Mouse (Mus musculus): Measurements from ENCODE around the gene Ivns1abp.
"Not testable (repeated sequence)": the region's sequence is repeated elsewhere in the genome, so short reads cannot be mapped to it uniquely, and the experiment has no call there.

Ivns1abp gene

GRCm38 (mm10) chr1:151344283-151345108 lies at the start of gene Ivns1abp:
Ivns1abp (plus strand) TSS chr1:151344477.
- DNase-seq, result peak; percentile 99

GRCm38 (mm10) chr1:151295486-151295885 lies 48.8 kb upstream of the Ivns1abp start:
- DNase-seq, result no peak

- no peak for DNase-seq
Measured at GRCm38 (mm10) chr1:151296621-151297020, 47.7 kb upstream of the Ivns1abp start.

- no peak for DNase-seq
Measured at GRCm38 (mm10) chr1:151297025-151297424, 47.3 kb upstream of the Ivns1abp start.

- DNase-seq, result no peak
Measured at GRCm38 (mm10) chr1:151297596-151297995, 46.7 kb upstream of the Ivns1abp start.

- DNase-seq, result no peak
Measured at GRCm38 (mm10) chr1:151301456-151301855, 42.8 kb upstream of the Ivns1abp start.

GRCm38 (mm10) chr1:151301904-151302303 lies 42.4 kb upstream of the Ivns1abp start:
- DNase-seq, result no peak

GRCm38 (mm10) chr1:151303265-151303664 lies 41.0 kb upstream of the Ivns1abp start:
- no peak for DNase-seq

- DNase-seq, result not testable (repeated sequence)
Measured at GRCm38 (mm10) chr1:151305001-151305400, 39.3 kb upstream of the Ivns1abp start.

- DNase-seq, result no peak
Measured at GRCm38 (mm10) chr1:151307059-151307458, 37.2 kb upstream of the Ivns1abp start.

GRCm38 (mm10) chr1:151307821-151308220 lies 36.5 kb upstream of the Ivns1abp start:
- DNase-seq, result no peak

GRCm38 (mm10) chr1:151308508-151308907 lies 35.8 kb upstream of the Ivns1abp start:
- no peak for DNase-seq

- no peak for DNase-seq
Measured at GRCm38 (mm10) chr1:151310511-151310910, 33.8 kb upstream of the Ivns1abp start.

- DNase-seq, result no peak
Measured at GRCm38 (mm10) chr1:151311379-151311778, 32.9 kb upstream of the Ivns1abp start.

GRCm38 (mm10) chr1:151319267-151319666 lies 25.0 kb upstream of the Ivns1abp start:
- DNase-seq, result no peak

GRCm38 (mm10) chr1:151320408-151320807 lies 23.9 kb upstream of the Ivns1abp start:
- no peak for DNase-seq

- no peak for DNase-seq
Measured at GRCm38 (mm10) chr1:151325328-151325727, 18.9 kb upstream of the Ivns1abp start.

- DNase-seq, result no peak
Measured at GRCm38 (mm10) chr1:151328341-151329097, 15.8 kb upstream of the Ivns1abp start.

- DNase-seq, result no peak
Measured at GRCm38 (mm10) chr1:151329601-151330000, 14.7 kb upstream of the Ivns1abp start.

GRCm38 (mm10) chr1:151332819-151333218 lies 11.5 kb upstream of the Ivns1abp start:
- DNase-seq, result no peak

- no peak for DNase-seq
Measured at GRCm38 (mm10) chr1:151338234-151338633, 6.0 kb upstream of the Ivns1abp start.

- DNase-seq, result no peak
Measured at GRCm38 (mm10) chr1:151338941-151339340, 5.3 kb upstream of the Ivns1abp start.

GRCm38 (mm10) chr1:151341321-151342044 lies 2.8 kb upstream of the Ivns1abp start:
- DNase-seq, result no peak

Data from cerebellum, adult 18-20 months (tissue).